Mouse (Mus musculus) cerebellum, adult 8-10 months (tissue): ENCODE data around the gene Acmsd.

Source experiments
- DNase-seq: peaks from one replicate; pipeline ENCODE4 v3.0.0; 2022

Acmsd gene

DNA sequence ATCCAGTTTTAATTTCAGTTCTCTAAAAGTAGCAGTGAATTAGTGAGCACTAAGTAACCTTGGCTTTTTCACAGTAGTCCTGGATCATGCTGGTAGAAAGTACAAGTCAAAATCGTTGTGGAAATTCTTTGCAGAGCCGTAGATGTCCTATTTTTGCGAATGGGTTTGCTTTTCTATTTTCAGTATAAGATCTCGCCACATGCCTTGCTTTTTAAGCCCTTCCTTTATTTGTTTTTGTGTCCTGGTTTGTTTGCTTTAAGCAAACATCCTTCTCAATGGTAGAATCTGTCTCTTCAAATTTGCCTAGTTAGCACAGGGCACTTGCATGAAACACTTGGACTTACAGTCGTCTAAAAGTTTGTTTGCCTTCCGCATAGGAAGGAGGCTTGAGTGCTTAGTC lies 47.0 kb downstream of the Acmsd start:
- DNase-seq, result no peak

DNA sequence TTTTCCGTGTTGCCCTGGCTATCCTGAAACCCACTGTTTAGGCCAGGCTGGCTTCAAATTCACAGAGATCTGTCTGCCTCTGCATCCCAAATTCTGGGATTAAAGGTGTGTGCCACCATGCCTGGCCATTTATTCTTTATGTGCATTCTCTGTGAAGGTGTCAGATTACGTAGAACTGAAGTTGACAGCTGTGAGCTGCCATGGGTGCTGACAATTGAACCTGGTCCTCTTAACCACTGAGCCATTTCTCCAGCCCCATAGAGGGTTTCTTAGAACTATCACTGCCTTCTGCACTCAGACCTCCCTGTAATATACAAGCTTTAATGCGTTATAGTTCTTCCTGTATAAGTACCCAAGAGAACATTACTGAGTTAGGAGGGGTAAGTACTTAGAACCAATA lies 49.4 kb downstream of the Acmsd start:
- no peak for DNase-seq

DNA sequence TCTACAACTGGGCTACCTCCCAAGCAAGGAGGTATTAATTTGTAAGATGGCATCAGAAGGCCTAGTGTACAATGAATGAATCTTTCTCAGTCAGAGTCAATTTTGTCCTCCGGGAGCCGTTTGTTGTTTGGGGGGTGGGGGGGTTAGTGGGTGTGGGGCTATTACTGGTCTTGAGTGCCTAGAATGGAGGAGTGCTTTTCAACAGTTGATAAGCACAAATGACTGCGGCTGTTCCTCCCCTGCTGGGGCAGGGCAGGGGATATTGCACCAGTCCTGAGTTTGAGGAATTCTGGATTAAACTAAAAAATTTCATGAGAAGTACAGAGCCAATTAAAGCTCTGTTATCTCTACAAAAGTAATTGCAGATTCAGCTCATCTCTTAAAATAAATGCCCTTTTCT lies 50.9 kb downstream of the Acmsd start:
- DNase-seq, result no peak

DNA sequence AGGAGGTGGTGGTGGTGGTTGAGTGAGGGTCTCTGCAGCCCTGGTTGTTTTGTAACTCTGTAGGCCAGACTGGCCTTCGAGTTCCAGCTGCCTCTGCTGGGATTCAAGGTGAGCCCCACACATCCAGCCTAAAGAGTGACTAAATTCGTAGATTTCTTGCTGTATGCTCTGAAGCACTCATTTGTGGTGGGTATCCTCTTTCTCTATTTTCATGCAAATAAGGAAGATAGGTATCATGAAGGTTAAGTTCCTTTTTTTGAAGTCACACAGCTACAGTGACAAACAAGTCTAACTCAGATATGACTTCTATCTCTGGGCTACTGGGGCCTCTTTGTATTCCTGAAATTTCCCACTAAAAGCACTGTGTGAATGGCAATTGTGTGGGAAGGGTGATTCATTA lies 51.6 kb downstream of the Acmsd start:
- DNase-seq, result no peak

DNA sequence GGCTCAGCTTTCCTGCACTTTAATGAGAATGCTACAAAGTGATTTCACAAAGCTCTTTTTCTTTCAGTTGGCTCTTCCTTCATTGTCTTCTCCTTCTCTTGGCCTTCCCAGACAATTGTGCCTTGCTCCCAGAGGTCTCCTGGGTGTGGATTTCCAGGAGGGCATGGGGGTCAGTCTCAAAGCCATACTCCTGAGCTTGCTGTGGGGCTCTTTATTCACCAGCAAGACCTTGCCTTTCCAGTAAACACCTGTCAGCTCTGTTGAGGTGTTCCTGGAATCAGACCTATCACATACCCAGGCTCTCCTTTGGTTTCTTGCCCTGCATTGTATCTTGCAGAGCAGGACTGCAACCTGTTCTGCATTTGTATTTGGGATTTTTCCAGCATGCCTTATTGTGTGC lies 54.6 kb downstream of the Acmsd start:
- DNase-seq, result no peak

DNA sequence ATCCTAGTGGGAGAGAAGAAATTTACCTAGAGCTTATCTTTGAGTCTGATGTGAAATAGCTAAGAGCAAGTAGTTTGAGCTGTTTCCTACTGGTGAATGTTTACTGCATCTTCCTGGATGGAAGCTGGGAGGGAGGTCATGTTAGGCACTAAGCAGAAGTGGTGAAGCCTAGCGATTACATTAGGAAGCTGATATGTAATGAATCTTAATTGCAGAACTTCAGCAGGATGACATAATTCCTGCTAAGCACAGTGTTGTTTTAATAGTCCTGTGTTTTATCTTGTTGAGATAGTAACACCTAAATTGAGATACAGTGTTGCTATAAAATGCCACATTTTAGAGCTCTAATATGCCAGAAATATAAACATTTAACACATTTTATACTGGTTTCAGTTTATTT lies 56.7 kb downstream of the Acmsd start:
- DNase-seq, result no peak

DNA sequence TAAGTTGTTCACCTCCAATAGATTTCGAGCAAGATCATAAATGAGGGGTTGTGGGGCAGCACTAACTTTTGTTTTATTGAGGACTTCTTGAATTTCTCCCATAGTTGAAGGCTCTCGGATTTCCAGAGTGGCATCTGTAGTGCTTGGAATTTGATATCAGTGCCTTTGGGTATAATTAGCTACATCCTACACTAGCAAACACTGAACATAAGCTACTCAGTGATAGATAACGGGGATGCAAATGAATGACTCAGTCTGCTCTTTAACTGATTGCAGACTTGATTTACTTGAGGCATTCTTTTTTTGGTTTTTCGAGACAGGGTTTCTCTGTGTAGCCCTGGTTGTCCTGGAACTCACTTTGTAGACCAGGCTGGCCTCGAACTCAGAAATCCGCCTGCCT lies 59.7 kb downstream of the Acmsd start:
- DNase-seq, result no peak

DNA sequence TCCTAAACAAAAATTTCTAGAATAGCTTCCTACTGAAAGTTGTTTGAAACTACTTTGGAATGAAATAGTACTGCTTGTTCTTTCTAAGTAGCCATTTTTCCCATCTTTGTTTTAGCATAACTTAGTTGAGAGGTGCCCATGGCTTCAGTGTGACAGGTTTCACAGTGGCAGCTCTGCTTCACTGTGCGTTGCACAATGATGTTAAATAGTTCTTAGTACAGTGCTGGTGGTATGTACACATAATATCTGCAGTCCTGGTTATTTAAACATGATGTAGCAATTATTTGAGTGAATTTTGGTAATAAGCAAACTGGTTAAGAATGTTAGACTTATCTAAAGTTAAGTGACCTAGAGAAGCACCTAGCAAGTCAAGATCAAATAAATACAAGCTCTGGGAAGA lies 64.2 kb downstream of the Acmsd start:
- DNase-seq, result no peak

DNA sequence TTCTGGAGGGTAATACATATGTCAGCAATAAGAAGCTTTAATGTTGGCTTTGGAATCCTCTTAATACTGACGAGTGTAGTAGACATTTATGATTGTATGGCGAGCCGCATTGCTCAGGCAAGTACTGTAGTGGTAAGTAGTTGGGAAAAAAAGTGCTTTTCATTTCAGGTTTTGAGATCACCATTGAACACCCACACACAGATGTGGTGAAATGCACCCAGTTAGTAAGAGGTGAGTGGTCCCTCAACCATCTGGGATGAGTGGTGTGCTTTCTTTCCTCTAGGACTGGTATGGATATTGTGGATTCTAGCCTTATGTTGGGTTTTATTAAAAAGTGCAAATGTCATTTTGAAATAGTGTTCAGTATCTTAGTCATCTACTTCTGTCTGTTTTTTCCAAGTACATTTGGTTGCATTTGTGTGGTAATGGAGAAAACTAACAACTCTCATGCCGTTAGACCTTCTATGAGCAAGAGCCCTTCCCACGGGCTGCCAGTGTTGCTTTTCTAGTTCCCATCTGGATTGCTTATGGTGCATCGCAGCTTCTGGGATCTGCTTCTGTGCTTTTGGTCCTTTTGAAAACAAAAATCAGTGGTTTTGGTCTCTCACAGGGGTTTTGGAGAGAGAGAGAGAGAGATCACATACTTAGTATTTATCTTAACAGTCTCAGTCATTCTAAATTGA lies 66.0 kb downstream of the Acmsd start:
- DNase-seq, result no peak

DNA sequence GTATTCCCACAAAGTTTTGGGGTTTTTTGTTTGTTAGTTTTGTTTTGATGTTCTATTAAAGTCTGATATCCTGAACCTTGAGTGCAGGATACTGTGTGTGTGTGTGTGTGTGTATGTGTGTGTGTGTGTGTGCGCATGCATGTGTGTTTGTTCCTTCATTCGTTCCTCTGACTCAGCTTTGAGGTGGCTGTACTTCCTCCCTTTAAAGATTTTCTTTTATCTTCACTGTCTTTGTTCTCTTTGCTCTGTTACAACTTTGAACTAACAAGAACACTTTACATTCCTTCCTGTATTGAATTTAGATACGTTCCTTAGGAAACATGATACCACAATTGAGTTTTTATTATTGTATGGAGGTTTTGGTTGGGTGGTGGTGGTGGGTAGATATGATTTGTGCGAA lies 67.1 kb downstream of the Acmsd start:
- no peak for DNase-seq

DNA sequence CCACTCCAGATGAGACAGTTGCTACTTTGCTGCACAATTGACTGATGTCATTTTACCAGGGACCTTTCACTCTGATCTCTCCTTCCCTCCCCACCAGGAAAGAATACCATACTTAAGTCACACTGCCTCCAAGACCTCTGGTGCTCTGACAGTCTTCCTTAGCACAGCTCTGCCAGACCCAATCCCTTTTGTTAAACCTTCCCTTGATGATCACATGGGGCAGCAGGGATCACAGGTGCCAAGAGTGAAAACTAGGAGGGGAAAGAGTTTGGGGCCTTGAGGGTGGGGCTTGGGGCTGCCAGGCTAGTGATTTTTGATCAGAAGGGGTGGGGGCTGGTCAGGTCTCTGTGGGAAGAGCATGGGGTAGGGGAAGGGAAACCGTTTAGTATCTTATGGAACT lies 67.5 kb downstream of the Acmsd start:
- DNase-seq, result no peak

DNA sequence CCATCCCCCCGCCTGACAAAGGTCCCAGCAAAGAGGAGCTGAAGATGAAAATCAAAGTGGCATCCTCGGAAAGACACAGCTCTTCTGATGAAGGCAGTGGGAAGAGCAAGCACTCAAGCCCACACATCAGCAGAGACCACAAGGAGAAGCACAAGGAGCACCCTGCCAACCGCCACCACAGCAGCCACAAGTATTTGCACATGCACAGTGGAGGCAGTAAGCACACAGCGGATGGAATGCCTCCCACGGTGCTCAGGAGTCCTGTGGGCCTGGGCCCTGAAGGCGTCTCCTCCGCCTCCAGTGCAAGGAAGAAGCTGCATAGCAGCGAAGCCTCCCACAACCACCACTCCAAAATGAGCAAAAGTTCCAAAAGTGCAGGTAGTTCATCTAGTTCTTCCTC lies 73.7 kb downstream of the Acmsd start:
- DNase-seq, result no peak

DNA sequence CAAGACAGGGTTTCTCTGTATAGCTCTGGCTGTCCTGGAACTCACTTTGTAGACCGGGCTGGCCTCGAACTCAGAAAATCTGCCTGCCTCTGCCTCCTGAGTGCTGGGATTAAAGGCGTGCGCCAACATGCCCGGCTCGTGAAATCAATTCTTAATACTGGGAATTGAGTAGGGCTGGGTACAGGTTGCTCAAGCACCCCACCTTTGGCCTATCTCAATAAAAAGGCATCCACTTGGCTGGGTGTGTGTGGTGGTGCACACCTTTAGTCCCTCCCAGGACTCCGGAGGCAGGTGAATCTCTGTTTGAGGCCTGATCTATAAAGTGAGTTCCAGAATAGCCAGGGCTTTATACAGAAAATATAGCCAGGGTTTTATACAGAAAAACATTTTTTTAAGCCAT lies 79.5 kb downstream of the Acmsd start:
- no peak for DNase-seq

DNA sequence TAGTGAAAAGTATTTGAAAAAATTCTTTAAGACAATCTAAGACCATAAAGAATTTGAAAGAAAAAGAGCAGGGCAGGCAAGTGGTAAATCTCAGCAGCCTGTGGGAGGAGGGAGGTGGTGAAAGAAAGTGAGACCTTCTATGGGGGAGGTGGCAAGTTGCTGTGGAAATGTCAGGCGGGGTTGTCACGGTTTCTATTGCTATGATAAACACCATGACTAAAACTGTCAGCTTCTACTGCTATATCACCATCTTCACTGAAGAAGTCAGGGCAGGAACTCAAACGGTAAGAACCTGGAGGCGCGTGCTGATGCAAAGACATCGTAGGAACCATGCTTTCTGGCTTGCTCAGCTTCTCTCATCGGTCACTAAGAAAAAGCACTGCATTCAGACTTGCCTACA lies 83.7 kb downstream of the Acmsd start:
- DNase-seq, result no peak

DNA sequence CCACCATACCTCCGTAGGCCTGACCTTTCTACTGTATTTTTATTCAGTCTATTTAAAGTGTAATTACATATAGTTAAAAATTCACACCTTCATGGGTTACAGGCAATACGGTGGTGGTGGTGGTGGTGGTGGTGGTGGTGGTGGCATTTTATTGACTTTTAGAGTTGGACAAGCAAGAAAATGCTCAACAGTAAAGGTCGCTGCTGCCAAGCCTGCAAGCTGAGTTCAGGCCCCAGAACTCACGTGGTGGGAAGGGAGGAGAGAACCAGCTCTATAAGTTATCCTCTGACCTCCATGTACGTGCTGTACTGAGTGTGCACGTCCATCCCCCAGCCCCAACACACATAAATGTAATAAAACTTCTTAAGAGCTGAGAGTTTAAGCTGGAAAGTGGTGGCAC lies 87.2 kb downstream of the Acmsd start:
- DNase-seq, result no peak
